Mouse (Mus musculus) ES-E14 (cell line): Measurements from ENCODE around the gene Patl1.

ENCODE experiments used
- CHD2 ChIP-seq: IDR thresholded peaks from 2 replicates; pipeline ENCODE4 v1.6.1; 2014; ENCODE audit warnings: mild to moderate bottlenecking, low read depth, low read length, inconsistent platforms
- HCFC1 ChIP-seq: IDR thresholded peaks from 2 replicates; pipeline ENCODE4 v1.6.1; 2012; ENCODE audit warnings: low read length, inconsistent platforms, borderline replicate concordance; ENCODE audit not compliant: insufficient read depth
- MAFK ChIP-seq: IDR thresholded peaks from 2 replicates; pipeline ENCODE4 v1.6.1; 2014; ENCODE audit warnings: mild to moderate bottlenecking, low read depth, low read length, inconsistent platforms; ENCODE audit not compliant: insufficient read depth
- ZC3H11A ChIP-seq: IDR thresholded peaks from 2 replicates; pipeline ENCODE4 v1.6.1; 2012; ENCODE audit warnings: low read depth, mild to moderate bottlenecking, inconsistent platforms, low read length, borderline replicate concordance

GRCm38 (mm10) chr19:11957846-11958245 is 45.6 kb downstream of the Patl1 start:
- TF ChIP-seq ZC3H11A (no peak), HCFC1 (no peak), MAFK (no peak), CHD2 (no peak)
